Mouse (Mus musculus) thymus, adult 2 months (tissue): Measurements from ENCODE around the gene Apaf1.

ENCODE experiments used
- CTCF ChIP-seq: fragments of 200-500 bp; IDR thresholded peaks from 2 replicates; pipeline ENCODE4 v1.5.1; 2012; ENCODE audit warnings: mild to moderate bottlenecking, control low read depth, low read length, moderate library complexity, borderline replicate concordance; ENCODE audit not compliant: control insufficient read depth, poor library complexity, insufficient read depth; ENCODE audit errors: extremely low read depth
- POLR2A ChIP-seq: fragments of 200-500 bp; IDR thresholded peaks from 2 replicates; pipeline ENCODE4 v1.6.1; 2012; ENCODE audit warnings: mild to moderate bottlenecking, low read length, control low read depth, moderate library complexity; ENCODE audit not compliant: control insufficient read depth, poor library complexity, insufficient read depth; ENCODE audit errors: extremely low read depth

- no peak for TF ChIP-seq CTCF
- TF ChIP-seq POLR2A: no peak
These were observed 32.9 kb downstream of the Apaf1 start for GRCm38 (mm10) chr10:91049696-91050095.
